Mouse (Mus musculus): ENCODE results near the gene Alkbh3.

DNA sequence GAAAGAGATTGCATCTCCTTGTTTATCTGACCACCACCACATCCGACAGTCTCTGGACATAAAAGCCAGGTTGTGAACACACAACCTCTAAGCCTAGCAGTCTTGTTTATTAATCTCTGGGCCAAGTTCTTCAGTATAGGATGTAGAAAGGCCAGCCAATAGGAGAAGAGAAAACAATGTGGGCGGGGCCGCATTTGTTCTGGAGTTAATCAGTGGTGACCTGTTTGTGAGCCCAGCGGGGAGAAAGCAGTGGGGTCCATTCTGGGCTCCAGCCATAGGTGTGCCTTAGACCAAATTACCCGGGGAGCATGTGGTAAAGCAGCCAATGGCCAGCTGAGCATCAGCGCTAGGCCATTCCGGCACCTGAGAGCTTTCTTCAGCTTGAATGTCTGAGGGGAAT is 35.6 kb downstream of the Alkbh3 start:
- TF ChIP-seq CTCF (conservative IDR thresholded peaks at IDR 0.05; ENCODE audit: insufficient read depth, insufficient read length, low read depth, low read length) (no peak), POLR2A (IDR thresholded peaks at IDR 0.05; ENCODE audit: low read depth, low read length) (no peak)
